Mouse (Mus musculus): ENCODE results near the gene Mettl23. TPM values are rescaled to one million over a fixed set of nuclear protein-coding genes. Genes with fewer than 3 reads are reported as not detected.
"Not testable (repeated sequence)": the region's sequence is repeated elsewhere in the genome, so short reads cannot be mapped to it uniquely, and the experiment has no call there.

The Mettl23 gene
- total RNA-seq, 2 experiments from 2014 or later = 23.8 to 29.5 TPM

DNA sequence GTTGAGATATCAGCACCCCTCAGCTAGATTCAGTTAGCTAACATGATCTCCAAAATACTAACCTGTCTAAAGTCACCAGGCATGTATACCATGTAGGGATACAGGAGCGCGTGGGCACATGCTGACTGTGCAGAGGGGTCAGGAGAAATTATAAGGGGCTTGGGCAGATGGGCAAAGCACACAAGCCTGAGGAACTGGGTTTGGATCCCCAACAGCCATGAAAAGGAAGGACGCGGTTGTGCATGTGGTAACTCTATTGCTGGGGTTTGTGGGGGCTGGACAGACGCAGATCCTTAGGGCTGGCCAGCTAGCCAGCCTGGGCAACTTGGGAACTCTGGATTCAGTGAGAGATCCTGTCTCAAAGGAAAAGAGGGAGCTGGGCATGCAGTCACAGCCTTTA, 25.5 kb upstream of the Mettl23 start:
- DNase-seq (ENCODE audit: extremely low spot score in 1 of 2, low spot score in 1 of 2) = no peak

DNA sequence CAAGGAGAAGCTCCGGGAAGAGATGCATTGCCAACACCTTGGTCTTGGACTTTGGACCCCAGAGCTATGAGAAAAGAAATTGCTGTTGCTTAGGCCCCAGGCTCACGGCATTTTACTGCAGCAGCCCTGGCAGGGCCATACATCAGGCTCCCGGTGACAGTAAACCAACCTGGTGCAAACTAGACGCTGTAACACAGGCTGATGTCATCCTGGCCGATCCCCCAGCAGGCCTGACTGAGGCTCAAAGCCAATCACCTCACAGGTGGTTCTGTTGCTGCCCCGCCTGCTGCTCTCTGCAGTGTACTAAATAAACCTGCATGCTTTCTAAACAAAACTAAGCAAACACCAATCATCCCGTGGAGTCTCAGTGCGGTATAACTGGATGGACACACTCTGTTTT, 24.4 kb upstream of the Mettl23 start:
- no peak for DNase-seq (ENCODE audit: extremely low spot score in 1 of 2, low spot score in 1 of 2)

DNA sequence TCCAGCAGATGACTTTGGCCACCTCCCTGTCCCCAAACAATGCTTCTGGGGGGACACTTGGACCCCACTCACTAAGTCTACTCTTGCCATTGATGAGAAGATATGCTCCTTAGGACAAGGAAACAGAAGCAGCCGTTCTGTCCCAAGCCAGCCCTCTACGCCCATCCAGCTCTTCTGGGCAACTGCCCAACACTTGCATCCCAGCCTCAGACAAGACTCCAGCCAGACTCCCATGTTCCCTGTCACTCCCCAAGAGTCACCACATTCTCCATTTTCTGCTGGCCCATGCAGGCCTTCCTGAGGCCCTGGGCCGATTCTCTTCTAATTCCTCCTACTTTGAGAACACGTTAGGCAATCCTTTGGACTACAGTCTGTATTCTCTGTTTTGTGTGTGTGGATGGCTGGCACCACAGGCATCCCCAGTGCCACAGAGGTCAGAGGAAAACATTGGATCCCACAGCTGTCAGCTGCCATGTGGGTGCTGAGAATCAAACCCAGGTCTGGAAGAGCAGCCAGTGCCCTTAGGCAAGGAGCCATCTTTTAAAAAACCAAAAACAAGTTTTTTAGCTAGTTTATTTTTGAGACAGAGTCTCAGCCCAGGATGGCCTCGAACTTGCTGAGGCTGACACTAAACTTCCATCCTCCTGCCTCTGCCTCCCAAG, 23.0 kb upstream of the Mettl23 start:
- no peak for DNase-seq (ENCODE audit: extremely low spot score in 1 of 2, low spot score in 1 of 2)

DNA sequence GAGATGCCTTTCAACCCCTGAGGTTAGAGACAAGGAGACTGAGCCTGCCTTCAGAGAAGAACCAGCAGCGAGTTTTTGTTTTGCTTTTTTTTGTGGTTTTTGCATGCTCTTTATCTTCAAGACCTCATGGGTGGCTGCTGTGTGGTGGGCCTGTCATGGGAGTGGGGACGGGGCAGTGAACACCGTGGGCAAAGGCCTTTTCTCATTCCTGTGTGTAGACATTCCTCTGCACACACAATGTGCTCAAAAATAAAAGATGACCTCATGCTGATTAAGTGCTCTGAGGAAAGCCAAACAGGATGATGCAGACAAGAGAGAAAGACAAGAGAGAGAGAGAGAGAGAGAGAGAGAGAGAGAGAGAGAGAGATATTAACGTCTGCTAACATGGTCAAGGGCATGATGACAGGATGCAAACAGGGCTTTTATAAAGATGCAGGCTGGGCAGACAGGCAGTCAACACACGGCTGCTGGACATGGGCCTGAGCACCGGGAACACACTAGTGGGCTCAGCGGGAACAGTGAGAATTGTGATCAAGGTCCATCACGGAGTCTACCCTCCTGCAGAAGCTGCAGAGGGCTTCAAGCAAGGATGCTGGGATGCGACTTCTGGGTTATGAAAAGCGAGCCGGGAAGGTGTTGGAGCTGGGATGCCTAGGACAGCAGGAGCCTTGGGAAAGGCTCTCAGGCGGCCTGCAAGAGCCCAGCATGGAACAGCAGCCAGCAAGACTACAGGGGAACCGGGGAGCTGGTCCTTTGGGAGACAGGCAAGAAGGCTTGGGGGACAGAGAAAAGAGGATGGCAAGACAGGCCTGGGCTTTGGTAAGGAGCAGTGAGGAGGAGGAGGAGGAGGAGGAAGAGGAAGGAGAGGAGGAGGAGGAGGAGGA, 21.8 kb upstream of the Mettl23 start:
- DNase-seq (ENCODE audit: extremely low spot score in 1 of 2, low spot score in 1 of 2) = no peak

DNA sequence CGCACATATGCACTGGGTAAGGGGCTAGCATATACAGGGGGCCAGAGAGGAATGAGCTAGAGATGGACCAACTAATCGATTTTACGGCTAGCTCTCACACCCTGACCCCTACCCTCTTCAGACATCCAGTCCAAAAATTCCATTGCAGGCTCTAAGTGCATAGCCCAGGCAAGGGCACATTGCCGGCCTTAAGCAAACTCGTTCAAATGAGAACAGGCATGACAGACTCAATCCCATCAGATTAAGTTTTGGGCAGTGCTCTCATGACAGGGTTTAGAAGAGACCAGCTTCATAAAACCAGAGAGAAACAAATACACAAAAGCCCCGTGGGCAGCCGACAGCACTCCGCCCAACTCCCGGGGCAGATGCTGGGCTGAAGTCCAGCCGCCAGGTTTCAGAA, 20.9 kb upstream of the Mettl23 start:
- DNase-seq (ENCODE audit: extremely low spot score in 1 of 2, low spot score in 1 of 2) = no peak

DNA sequence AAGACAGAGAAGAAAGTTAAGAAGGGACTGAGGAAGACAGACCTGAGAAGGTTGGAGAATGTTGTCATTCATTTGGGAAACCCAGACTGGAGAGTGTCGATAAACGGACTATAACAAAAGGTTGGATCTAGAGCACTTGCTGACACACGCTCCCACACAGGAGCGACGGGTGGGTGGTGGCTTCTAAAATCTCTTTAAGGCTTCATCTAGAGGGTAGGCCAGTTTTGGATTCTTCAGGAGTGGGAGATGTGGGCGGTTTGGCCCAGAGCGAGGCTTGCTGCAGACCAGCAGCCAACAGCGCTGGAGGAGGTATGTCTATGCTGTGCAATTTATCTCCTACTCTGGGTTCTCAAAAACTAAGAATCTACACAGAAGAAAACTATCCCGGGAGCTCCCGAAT, 20.5 kb upstream of the Mettl23 start:
- DNase-seq (ENCODE audit: extremely low spot score in 1 of 2, low spot score in 1 of 2) = no peak

DNA sequence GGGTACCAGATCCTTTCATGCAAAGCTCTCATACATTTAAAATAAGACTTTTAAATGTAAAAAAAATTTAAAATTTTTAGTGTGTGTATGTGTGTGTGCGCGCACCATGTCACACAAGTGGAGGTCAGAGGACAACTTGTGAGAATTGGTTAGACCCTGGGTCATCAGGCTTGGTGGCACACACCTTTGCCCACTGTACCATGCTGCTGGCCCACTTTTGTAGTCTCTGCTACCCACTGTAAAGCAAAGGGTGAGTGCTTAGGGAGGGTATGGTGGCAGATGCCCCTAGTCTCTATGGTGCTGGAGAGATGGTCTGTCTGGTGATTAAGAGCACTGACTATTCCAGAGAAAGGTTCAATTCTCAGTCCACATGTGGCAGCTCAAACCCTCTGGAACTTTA, 19.8 kb upstream of the Mettl23 start:
- DNase-seq (ENCODE audit: extremely low spot score in 1 of 2, low spot score in 1 of 2) = no peak

DNA sequence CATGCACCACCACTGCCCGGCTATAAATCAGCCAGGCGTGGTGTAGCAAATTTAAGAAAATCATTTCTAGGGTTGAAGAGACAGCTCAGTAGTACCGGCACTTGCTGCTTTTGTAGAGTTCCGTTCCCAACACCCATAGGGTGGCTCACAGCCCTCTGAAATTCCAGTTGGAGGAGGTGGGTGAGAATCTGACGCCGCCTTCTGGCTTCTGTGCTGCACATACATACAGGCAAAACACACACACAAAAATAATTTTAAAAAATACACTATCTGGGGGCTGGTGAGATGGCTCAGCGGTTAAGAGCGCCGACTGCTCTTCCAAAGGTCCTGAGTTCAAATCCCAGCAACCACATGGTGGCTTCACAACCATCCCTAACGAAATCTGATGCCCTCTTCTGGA, 19.2 kb upstream of the Mettl23 start:
- not testable (repeated sequence) for DNase-seq (ENCODE audit: extremely low spot score in 1 of 2, low spot score in 1 of 2)

DNA sequence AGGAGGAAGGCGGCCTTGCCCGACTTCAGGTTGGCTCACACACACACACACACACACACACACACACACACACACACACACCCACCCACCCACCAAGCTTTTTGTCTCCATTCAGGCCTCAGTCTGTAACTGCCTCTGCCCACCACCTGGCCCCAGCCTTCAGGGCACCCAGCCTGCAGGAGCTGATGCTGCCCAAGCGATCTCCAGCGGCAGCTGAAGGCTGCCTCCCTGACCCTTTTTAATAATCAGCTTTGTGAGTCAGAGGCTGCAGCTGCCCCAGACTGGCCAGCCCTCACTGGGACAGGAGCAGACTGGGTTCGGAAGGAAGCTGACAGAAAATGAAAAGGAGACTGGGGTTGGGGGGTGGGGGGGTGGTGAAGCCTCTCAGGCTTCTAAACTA, 17.8 kb upstream of the Mettl23 start:
- no peak for DNase-seq (ENCODE audit: extremely low spot score in 1 of 2, low spot score in 1 of 2)

DNA sequence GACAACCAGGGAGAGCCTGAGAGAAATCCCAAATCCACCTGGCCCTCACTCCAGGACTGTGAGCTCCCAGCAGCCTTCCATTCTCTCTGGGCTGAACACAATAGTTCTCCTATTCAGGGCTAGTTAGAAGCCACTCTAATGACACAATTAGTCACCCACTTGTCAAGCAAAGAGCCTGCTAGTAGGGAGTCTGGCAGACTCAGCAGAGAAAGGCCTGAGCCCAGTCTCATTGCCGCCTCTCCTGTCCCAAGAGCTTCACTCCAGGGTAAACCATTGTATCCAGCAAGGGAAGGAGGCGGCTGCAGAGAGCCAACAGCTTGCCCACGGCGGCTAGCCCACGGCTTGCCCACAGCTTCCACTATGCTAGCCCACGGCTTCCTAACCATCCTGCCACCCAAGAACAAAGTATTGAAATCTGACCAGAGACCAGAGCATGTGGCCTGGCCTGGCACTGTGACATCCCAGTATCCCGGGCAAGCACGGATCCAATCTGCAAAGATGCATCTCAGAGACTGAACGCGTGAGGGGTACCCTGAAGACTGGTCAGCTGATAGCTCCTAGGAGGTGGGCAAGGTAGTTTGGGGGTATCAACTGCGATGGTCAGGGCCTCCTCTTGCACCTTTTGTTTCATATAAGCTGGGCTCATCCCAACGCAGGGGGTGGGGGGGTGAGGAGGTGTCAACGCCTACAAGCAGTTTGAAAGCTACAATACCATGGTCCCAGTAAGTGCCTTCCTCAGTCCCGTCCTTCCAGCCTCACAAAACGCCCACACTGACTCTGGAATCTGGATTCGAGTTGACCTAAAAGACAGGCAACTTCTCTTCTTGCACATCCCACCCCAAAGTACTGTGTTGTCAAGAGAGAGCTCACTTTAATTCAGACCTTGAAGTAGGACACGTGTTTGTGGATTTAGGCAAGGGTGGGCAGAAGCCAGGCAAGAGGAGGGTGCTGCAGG, 16.3 kb upstream of the Mettl23 start:
- DNase-seq (ENCODE audit: extremely low spot score in 1 of 2, low spot score in 1 of 2) = no peak

DNA sequence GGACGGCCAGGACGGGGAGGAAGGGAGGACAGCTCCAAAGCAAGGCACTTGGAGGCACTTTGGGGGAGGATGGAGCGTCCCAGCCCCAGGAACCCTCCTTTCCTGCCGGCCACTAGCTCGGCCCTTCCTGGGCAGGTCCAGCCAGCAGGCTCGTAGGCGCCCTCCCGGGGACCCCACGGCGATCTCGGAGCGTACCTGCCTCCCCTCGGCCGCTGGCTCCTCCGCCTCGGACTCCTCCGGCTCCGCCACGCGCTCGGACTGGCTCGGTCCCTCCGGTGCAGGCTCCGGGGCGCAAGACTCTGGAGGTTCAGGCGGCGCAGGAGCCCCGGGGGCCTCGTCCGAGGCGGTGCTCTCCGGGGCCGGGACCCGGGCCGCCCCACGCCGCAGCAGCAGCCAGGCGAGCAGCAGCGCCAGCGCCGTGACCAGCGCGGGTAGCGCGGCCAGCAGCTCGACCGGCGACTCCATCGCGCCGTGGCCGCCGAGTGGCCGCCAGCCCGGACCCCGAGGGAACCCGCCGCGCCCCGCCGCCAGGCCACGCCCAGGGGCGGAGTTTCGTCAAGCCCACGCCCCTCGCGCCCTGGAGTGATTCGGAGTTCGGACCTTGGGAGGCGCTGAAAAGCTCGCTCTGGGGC, 15.4 kb upstream of the Mettl23 start, which contains the start of gene Mxra7:
Mxra7 (minus strand) TSS at position 513 of the 632 bp plus-strand sequence.
- DNase-seq (ENCODE audit: extremely low spot score in 1 of 2, low spot score in 1 of 2) = peak; percentile 59 to 62

DNA sequence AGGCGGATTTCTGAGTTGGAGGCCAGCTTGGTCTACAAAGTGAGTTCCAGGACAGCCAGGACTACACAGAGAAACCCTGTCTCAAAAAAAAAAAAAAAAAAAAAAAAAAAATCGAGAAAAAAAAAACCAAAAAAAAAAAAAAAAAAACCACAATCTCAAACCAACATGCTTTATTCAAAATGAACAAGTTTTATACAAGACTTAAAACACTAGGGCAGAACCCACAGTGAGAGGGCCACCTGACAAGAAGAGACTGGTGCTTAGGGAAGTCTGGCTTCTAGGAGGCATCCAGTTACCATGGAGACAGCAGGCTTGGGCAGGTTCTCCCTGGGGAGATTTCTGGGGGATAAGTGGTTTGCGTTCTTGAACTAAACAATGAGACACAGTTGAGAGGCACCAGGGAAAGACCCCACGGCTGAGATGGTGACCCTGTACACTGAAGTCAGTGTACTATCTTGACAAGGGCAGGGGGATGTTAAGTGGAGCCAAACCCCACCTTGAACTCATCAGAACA, 10.8 kb upstream of the Mettl23 start:
- no peak for DNase-seq (ENCODE audit: extremely low spot score in 1 of 2, low spot score in 1 of 2)

DNA sequence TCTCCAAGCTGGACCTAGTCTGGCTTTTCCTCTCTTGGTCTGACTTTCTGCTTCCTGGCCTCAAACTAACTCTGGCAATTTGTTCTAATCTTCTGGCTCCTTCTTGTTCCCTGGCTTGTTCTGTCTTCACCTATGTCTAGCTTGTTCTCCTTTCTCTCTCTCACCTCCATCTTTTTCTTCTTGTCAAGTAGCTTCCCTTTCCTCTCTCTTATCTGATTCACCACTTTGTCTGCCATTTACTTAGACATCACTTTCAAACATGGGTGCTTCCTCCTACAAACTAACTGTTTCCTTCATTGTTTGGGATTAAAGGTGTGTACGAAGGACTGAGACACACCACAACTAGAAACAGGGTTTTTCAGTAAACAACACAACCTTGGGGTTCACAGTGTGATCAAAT, 8.1 kb upstream of the Mettl23 start:
- DNase-seq (ENCODE audit: extremely low spot score in 1 of 2, low spot score in 1 of 2) = no peak

DNA sequence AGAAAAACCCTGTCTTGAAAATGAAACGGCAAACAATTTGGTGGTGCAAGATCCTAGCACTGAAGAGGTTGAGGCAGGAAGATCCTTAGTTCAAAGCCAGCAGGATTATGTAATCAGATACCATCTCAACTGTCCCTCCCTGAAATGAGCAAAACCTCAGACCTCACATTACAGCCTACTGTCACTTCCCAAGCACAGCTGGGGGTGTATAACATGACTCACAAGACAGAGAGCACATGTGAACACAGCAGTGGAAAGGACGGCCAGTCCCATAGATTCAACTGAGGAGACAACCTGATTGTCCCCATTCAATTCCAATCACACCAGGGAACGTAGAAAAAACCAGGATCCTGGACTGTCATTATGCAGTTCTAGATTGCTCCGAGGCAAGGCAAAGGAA, 6.8 kb upstream of the Mettl23 start:
- DNase-seq (ENCODE audit: extremely low spot score in 1 of 2, low spot score in 1 of 2) = no peak

DNA sequence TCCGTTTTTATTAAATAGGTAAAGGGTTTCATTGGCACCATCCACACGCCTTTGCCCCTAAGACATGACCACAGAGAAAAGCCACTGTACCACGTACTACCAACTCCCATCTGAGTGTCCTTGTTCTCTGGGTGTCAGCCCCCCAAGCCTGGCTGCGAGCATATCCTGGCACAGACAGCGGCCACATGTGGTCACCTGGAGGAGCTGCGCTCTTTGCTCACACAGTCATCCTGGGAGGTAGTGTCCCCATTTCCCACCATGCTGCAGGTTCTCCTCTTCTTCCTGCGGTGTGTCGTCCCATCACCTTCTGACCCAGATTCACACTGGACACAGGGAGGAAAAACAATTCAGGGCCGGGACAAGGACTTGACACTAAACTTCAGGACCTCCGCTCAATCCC, 5.6 kb upstream of the Mettl23 start:
- DNase-seq (ENCODE audit: extremely low spot score in 1 of 2, low spot score in 1 of 2) = no peak

DNA sequence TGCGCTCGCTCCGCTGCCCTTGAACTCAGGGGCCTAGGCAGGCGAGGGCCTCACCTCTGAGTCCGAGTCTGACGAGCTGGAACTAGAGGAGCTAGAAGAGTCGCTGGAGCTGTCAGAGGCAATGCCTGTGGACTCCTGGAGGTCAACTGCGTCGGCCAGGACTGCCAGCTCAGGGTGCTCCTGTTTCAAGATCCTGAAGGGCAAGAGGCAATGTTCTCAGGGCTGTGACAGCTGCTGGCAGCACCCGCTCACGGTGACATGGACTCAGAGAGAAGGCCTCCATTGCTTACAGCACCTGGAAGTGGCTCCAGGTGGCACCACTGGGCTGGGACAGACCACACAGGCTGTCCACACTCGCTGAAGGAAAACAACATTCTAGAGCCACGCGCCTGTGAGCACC, 4.1 kb upstream of the Mettl23 start:
- DNase-seq (ENCODE audit: extremely low spot score in 1 of 2, low spot score in 1 of 2) = no peak

DNA sequence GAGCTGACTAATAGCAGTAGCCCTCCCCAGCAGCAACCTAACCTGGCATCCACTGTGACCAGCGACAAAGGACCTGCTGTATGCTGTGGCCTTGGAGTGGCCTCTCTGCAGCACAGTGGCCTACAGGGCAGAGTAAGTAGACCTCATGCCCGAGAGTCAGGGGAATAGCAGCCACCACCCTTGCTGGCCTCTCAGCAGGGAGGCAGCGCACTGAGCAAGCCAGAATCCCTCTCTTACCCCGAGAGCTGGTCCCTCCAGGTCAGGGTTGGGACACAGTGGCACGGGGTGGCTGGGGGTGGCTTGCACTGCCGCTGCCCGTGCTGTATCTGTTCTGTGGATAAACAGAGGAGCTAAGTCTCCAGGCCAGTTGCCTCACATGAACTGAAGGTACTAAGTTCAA, 3.5 kb upstream of the Mettl23 start:
- DNase-seq (ENCODE audit: extremely low spot score in 1 of 2, low spot score in 1 of 2) = no peak

DNA sequence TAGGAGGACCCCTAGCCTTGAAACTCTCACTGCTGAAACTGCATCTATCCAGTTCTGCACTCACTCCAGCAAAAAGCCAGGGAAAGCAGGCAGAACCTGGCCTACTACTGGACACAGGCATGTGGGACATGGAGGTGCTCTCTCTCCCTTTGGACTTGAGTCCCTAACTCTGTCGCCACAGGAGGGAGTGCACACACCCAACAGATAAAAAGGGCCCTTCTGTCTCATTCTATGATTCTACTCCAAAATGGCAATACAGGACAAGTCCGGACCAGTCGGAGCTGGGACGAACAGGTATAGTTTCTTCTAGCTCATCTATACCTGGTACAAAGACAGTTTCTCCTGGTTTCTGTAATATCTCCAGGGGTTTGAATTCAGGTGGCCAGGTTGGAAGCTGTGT, 2.3 kb upstream of the Mettl23 start:
- no peak for DNase-seq (ENCODE audit: extremely low spot score in 1 of 2, low spot score in 1 of 2)

DNA sequence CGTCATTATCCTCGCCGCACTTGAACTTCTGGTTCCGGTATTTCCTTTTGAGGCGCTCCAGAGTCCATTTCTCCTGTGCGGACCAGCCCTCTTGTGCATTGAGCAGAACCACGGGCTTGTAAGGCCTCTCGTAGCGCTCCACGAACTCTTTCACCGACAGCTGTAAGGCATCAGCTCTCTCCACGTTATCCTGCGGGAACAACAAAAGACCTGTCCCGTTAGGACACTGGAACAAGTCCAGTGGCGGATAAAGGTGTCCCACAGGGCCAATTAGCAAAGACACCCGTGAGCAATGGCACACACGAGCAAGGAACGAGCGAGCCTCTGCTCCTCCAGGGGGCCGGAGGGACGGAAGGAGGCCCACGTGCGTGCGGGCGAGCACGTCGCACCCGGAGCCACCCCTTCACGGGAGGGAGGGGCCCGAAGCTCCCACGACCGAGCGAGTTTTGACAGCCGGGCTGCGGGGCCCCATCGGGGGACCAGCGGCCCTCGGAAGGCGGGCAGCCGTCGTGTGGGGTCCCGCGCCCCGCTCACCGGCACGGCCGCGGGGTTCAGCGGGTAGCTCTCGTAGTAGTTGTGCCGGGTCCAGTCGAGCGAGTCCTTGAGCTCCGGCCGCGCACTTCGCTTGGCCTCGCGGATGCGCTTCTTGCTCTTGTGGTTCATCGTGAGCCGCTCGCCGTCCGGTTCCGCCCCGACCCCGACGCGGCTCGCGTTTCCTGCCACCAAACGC, 382 bp upstream of the Mettl23 start:
- DNase-seq (ENCODE audit: extremely low spot score in 1 of 2, low spot score in 1 of 2) = peak; percentile 22 to 55
